Mouse (Mus musculus): ENCODE results near the gene Fbxw21. TPM values are rescaled to one million over a fixed set of nuclear protein-coding genes. Genes with fewer than 3 reads are reported as not detected.

The Fbxw21 gene
- polyA plus RNA-seq, 1 experiment from 2014 or later: not detected

- no peak overlapping the region for H3K4me3 ChIP-seq
- peak overlapping the region; percentile 74 for H3K4me2 ChIP-seq
- H3K9ac ChIP-seq: no peak overlapping the region
- peaks cover 48% of the 10 kb centered on the region for H3K4me1 ChIP-seq
- 55% methylated on average over 6 of the region's 6 CpGs for WGBS (ENCODE audit: insufficient replicate concordance)
- no peaks in the 10 kb centered on the region for H3K9me3 ChIP-seq (replicated peaks)
- no peak for ATAC-seq
- peaks cover 67% of the 10 kb centered on the region for H3K27me3 ChIP-seq (replicated peaks)
- H3K27ac ChIP-seq: peak overlapping the region; percentile 64
- H3K36me3 ChIP-seq: peaks cover 22% of the 10 kb centered on the region
Observed at GRCm38 (mm10) chr9:109097291-109097690, 64.5 kb downstream of the Fbxw21 start.

GRCm38 (mm10) chr9:109096856-109097255, 65.0 kb downstream of the Fbxw21 start:
- WGBS (ENCODE audit: insufficient replicate concordance): 59% methylated on average over 6 of the region's 6 CpGs
- Histone ChIP-seq H3K27ac (peak overlapping the region; percentile 84; the same call in 1 of the 2 replicates), H3K27me3 (replicated peaks) (peaks cover 67% of the 10 kb centered on the region), H3K9me3 (replicated peaks) (no peaks in the 10 kb centered on the region), H3K4me2 (peak overlapping the region; percentile 74), H3K9ac (peak overlapping the region; percentile 4), H3K4me3 (peak overlapping the region; percentile 60), H3K4me1 (peaks cover 48% of the 10 kb centered on the region), H3K36me3 (peaks cover 22% of the 10 kb centered on the region)
- ATAC-seq: no peak

- Histone ChIP-seq H3K9me3 (replicated peaks) (no peaks in the 10 kb centered on the region), H3K27me3 (replicated peaks) (peaks cover 67% of the 10 kb centered on the region), H3K9ac (peak overlapping the region; percentile 4; the same call in 1 of the 2 replicates), H3K36me3 (peaks cover 24% of the 10 kb centered on the region), H3K4me3 (peak overlapping the region; percentile 60), H3K4me2 (peak overlapping the region; percentile 74), H3K4me1 (peaks cover 48% of the 10 kb centered on the region), H3K27ac (peak overlapping the region; percentile 84)
- ATAC-seq: no peak
- WGBS (ENCODE audit: insufficient replicate concordance): 59% methylated on average over 9 of the region's 9 CpGs
Observed at GRCm38 (mm10) chr9:109096251-109096661, 65.6 kb downstream of the Fbxw21 start.

- Histone ChIP-seq H3K4me3 (peak within 1 kb of the TSS; percentile 60), H3K27me3 (replicated peaks) (peaks cover 67% of the 10 kb centered on the region), H3K27ac (peak within 1 kb of the TSS; percentile 84), H3K36me3 (peaks cover 26% of the 10 kb centered on the region), H3K4me2 (peak within 1 kb of the TSS; percentile 74), H3K9ac (peak within 1 kb of the TSS; percentile 63), H3K4me1 (peaks cover 53% of the 10 kb centered on the region), H3K9me3 (replicated peaks) (no peaks in the 10 kb centered on the region)
- under 1% methylated on average over 96 of the region's 102 CpGs for WGBS (ENCODE audit: insufficient replicate concordance)
- ATAC-seq: peak; percentile 9; the same call in 1 of the 2 replicates
Observed at GRCm38 (mm10) chr9:109095137-109095982, 66.5 kb downstream of the Fbxw21 start, which contains the start of gene Plxnb1. TSS of gene Plxnb1 (plus strand) at chr9:109095389.

GRCm38 (mm10) chr9:109094553-109095136, 67.2 kb downstream of the Fbxw21 start:
- peaks cover 67% of the 10 kb centered on the region for H3K27me3 ChIP-seq (replicated peaks)

GRCm38 (mm10) chr9:109093786-109094552, 67.9 kb downstream of the Fbxw21 start:
- Histone ChIP-seq H3K27me3 (replicated peaks) (peaks cover 66% of the 10 kb centered on the region), H3K9me3 (replicated peaks) (no peaks in the 10 kb centered on the region), H3K4me1 (peaks cover 50% of the 10 kb centered on the region), H3K4me3 (peak overlapping the region; percentile 60; the same call in 1 of the 2 replicates), H3K4me2 (peak overlapping the region; percentile 74), H3K36me3 (peaks cover 37% of the 10 kb centered on the region), H3K9ac (no peak overlapping the region), H3K27ac (peak overlapping the region; percentile 72)
- 35% methylated on average over 11 of the region's 11 CpGs for WGBS (ENCODE audit: insufficient replicate concordance)
- no peak for ATAC-seq

More at GRCm38 (mm10) chr9:109094553-109095136, 67.2 kb downstream of the Fbxw21 start:
- H3K4me2 ChIP-seq: peak overlapping the region; percentile 74
- H3K4me3 ChIP-seq: peak overlapping the region; percentile 60
- 7% methylated on average over 21 of the region's 21 CpGs for whole genome bisulfite sequencing (ENCODE audit: insufficient replicate concordance)
- H3K36me3 ChIP-seq: peaks cover 30% of the 10 kb centered on the region
- H3K9me3 ChIP-seq (replicated peaks): no peaks in the 10 kb centered on the region
- H3K27ac ChIP-seq: peak overlapping the region; percentile 84
- H3K4me1 ChIP-seq: peaks cover 53% of the 10 kb centered on the region
- ATAC-seq: peak; percentile 24
- peak overlapping the region; percentile 63 for H3K9ac ChIP-seq

- Histone ChIP-seq H3K4me3 (no peak overlapping the region), H3K9ac (no peak overlapping the region), H3K27me3 (replicated peaks) (peaks cover 54% of the 10 kb centered on the region), H3K4me1 (peaks cover 46% of the 10 kb centered on the region), H3K36me3 (peaks cover 38% of the 10 kb centered on the region), H3K9me3 (replicated peaks) (no peaks in the 10 kb centered on the region), H3K4me2 (no peak overlapping the region), H3K27ac (peak overlapping the region; percentile 70)
- ATAC-seq: peak; percentile 41
- 65% methylated on average over 6 of the region's 6 CpGs for WGBS (ENCODE audit: insufficient replicate concordance)
Observed at GRCm38 (mm10) chr9:109092799-109093198, 69.0 kb downstream of the Fbxw21 start.

GRCm38 (mm10) chr9:109091802-109092201, 70.0 kb downstream of the Fbxw21 start:
- Histone ChIP-seq H3K27ac (no peak overlapping the region), H3K27me3 (replicated peaks) (peaks cover 44% of the 10 kb centered on the region), H3K4me1 (peaks cover 38% of the 10 kb centered on the region), H3K36me3 (peaks cover 38% of the 10 kb centered on the region), H3K9me3 (replicated peaks) (no peaks in the 10 kb centered on the region), H3K4me2 (no peak overlapping the region), H3K9ac (no peak overlapping the region), H3K4me3 (no peak overlapping the region)
- ATAC-seq: no peak
- WGBS (ENCODE audit: insufficient replicate concordance): 90% methylated on average over 8 of the region's 8 CpGs

- WGBS (ENCODE audit: insufficient replicate concordance): 73% methylated on average over 15 of the region's 15 CpGs
- Histone ChIP-seq H3K27ac (no peak overlapping the region), H3K9ac (no peak overlapping the region), H3K4me3 (no peak overlapping the region), H3K4me1 (peaks cover 35% of the 10 kb centered on the region), H3K9me3 (replicated peaks) (no peaks in the 10 kb centered on the region), H3K27me3 (replicated peaks) (peaks cover 31% of the 10 kb centered on the region), H3K36me3 (peaks cover 38% of the 10 kb centered on the region), H3K4me2 (no peak overlapping the region)
- ATAC-seq: no peak
Observed at GRCm38 (mm10) chr9:109090446-109090845, 71.4 kb downstream of the Fbxw21 start.

Measured in liver, embryonic 12.5 days (tissue).